Mouse (Mus musculus): ENCODE data around the gene Coq4.

Coq4 gene

DNA sequence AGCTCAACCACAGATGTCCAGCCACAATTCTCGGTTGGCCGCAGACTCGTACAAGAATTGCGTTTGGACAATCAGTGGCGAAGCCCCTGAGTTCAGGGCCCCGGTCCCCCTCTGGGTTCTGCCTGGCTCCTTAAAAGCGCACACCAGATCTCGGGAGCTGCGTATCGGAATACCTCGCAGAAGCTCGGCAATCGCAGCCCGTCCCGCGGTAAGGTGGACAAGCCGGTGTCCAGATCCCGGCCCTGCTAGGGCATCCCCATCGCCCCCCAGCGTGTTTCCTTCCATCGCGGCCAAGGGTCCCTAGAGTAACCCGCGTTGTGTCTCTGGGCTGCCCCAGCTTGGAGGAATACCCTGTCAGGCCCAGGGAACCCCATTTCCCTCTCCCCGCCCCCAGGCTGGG is 58.3 kb downstream of the Coq4 start:
- in situ Hi-C loops (cut with MboI, MseI) = no loop called here

DNA sequence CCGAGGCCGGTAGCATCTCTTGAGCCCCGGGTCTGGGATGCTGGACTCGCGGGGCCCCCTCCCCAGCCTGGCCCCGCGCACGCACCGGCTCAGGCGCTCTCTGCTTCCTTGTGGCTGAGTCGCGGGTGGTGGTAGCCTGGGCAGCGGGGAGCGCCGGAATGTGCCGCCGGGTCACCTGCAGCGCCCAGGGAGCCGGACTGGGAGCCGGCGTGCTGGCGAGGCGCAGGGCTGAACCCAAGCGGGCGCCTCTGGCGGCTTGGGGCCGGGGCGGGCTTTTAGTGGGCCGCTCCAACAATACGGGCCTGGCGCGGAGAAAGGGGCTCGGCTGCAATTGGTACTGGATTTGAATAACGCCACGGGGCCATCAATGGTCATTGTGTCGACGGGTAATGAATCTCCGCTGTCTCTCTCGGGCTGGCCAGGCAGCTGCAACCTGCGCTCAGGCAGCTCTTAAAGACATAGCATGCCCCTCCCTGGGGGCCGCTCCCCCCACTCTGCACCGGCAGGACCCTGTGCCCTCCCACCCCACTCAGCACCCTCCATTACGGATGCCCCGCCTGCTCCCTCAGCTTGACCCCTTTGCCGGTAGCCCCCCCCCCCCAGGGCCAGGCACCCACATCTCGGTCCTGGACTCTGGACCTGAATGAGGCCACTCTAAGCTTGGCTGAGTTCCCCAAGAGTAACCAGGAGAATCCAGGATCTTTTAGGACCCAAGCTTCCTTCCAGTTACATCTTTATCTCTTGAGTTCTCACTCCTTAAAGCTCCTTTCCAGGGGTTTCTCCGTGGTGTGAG is 59.0 kb downstream of the Coq4 start:
- in situ Hi-C loops (cut with MboI, MseI) = no loop called here

DNA sequence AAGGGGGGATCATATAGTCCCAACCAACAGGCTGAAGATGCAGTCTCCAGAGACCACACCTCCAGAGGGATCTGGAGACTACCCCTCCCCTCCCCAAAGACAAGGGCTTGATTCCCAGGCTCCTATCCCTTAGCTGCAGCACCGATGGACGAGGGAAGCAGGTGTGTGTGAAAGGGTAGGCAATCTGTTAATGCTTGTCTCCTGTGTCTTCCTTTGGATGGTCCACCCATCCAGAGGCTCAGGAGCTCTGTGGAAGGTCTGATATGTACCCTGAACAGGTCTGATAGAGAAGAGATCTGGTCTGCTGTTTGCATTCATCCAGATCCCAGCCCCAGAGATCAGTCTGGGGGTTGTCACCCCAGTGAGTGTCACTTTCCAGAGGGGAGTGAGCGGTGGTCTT is 59.6 kb downstream of the Coq4 start:
- in situ Hi-C loops (cut with MboI, MseI) = no loop called here
